Mouse (Mus musculus) cortical plate, adult 2 months (tissue): ENCODE measurements around the gene Fam3c.

Source experiments
- CTCF ChIP-seq: fragments of 200-500 bp; IDR thresholded peaks from 2 replicates; pipeline ENCODE4 v1.5.1; 2011; ENCODE audit warnings: mild to moderate bottlenecking, control low read depth, low read length; ENCODE audit not compliant: insufficient read depth; ENCODE audit errors: extremely low read depth
- POLR2A ChIP-seq: fragments of 200-500 bp; IDR thresholded peaks from 2 replicates; pipeline ENCODE4 v1.6.1; 2011; ENCODE audit warnings: mild to moderate bottlenecking, low read length, control low read depth; ENCODE audit not compliant: insufficient read depth; ENCODE audit errors: extremely low read depth

DNA sequence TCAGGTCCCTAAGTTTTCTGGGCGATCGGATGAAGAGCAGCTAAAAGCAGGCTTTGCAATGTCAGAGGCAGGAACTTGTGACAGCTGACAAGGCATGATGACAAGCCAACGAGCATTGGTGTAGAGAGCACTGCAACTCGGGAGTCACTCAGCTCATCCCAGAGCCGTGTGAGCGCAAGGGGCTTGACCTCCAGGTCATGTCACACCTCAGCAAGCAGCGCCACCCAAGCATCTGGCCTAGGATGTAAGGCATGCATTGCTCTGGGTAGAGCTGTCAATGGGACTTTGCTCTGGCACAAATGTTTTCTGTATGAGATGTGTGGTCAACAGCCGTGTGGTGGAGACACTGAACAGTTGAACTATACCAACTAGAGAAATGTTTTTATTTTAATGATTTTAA lies 28.1 kb downstream of the Fam3c start:
- TF ChIP-seq CTCF (no peak), POLR2A (no peak)
